Mouse (Mus musculus) MEL (cell line): ENCODE data around the gene Klhl12. TPM values are rescaled to one million over a fixed set of nuclear protein-coding genes. Genes with fewer than 3 reads are reported as not detected.
A peak's percentile ranks its signal among the peaks of the same experiment; 100 is the strongest.

ENCODE experiments used
- DNase-seq: peaks from one replicate; pipeline ENCODE4 v3.0.0; 2011; ENCODE audit warnings: low read depth, low spot score
- H3K27ac ChIP-seq: 2 replicates; pipeline ENCODE4 v1.5.1; 2012; ENCODE audit warnings: low read depth, mild to moderate bottlenecking, control low read depth, low read length, moderate library complexity; ENCODE audit not compliant: control insufficient read depth
- H3K27me3 ChIP-seq, 2 experiments: fragments of 150-350 bp in 1 of 2; sonication (generic) in 1 of 2; 2 replicates each; pipeline ENCODE4 v1.6.1; 2012; ENCODE audit warnings: low read length in 2 of 2, mild to moderate bottlenecking in 2 of 2, improper control_type of control experiment in 1 of 2, moderate library complexity in 1 of 2; ENCODE audit not compliant: insufficient read depth in 2 of 2, control insufficient read depth in 1 of 2
- H3K36me3 ChIP-seq, 2 experiments: 2 replicates each; pipeline ENCODE4 v1.6.1; 2012 to 2014; ENCODE audit warnings: low read length in 2 of 2, improper control_type of control experiment in 1 of 2, inconsistent platforms in 1 of 2, mild to moderate bottlenecking in 1 of 2; ENCODE audit not compliant: insufficient read depth in 2 of 2, control insufficient read depth in 1 of 2
- H3K4me1 ChIP-seq, 2 experiments: fragments of 150-350 bp in 1 of 2; sonication (generic) in 1 of 2; 2 replicates each; pipeline ENCODE4 v1.6.1; 2012; ENCODE audit warnings: low read length in 2 of 2, improper control_type of control experiment in 1 of 2, mild to moderate bottlenecking in 1 of 2; ENCODE audit not compliant: insufficient read depth in 2 of 2, control insufficient read depth in 1 of 2
- H3K4me3 ChIP-seq, 2 experiments: fragments of 150-350 bp in 1 of 2; sonication (generic) in 1 of 2; 2 replicates each; pipeline ENCODE4 v1.5.1; 2012; ENCODE audit warnings: low read depth in 2 of 2, low read length in 2 of 2, mild to moderate bottlenecking in 2 of 2, moderate library complexity in 2 of 2, control low read depth in 1 of 2, improper control_type of control experiment in 1 of 2; ENCODE audit not compliant: control insufficient read depth in 1 of 2, insufficient read depth in 1 of 2
- H3K79me2 ChIP-seq: 2 replicates; pipeline ENCODE4 v1.6.1; 2012; ENCODE audit warnings: mild to moderate bottlenecking, low read length, moderate library complexity; ENCODE audit not compliant: control insufficient read depth, poor library complexity, insufficient read depth
- H3K9ac ChIP-seq: 2 replicates; pipeline ENCODE4 v1.6.1; 2012; ENCODE audit warnings: low read depth, mild to moderate bottlenecking, control low read depth, low read length, moderate library complexity; ENCODE audit not compliant: control insufficient read depth, poor library complexity, severe bottlenecking
- H3K9me3 ChIP-seq: fragments of 150-350 bp; sonication (generic); replicated peaks from 2 replicates; pipeline ENCODE4 v1.6.1; 2012; ENCODE audit warnings: mild to moderate bottlenecking, low read length, improper control_type of control experiment, moderate library complexity; ENCODE audit not compliant: insufficient read depth
- BHLHE40 ChIP-seq: IDR thresholded peaks from 2 replicates; pipeline ENCODE4 v1.6.1; 2012; ENCODE audit warnings: low read depth, mild to moderate bottlenecking, inconsistent platforms, low read length, improper control_type of control experiment, borderline replicate concordance
- CTCF ChIP-seq, 3 experiments: IDR thresholded peaks in 2 of 3; conservative IDR thresholded peaks in 1 of 3; 2 replicates each; pipeline ENCODE4 v1.5.1; 2011 to 2012; ENCODE audit warnings: low read length in 3 of 3, low read depth in 2 of 3, mild to moderate bottlenecking in 2 of 3, improper control_type of control experiment in 1 of 3, inconsistent platforms in 1 of 3, mixed read lengths in 1 of 3, moderate library complexity in 1 of 3; ENCODE audit not compliant: control insufficient read depth in 1 of 3, insufficient read depth in 1 of 3, poor library complexity in 1 of 3, severe bottlenecking in 1 of 3
- MAZ ChIP-seq: IDR thresholded peaks from 2 replicates; pipeline ENCODE4 v1.6.1; 2012; ENCODE audit warnings: low read depth, mild to moderate bottlenecking, inconsistent platforms, low read length, improper control_type of control experiment
- NRF1 ChIP-seq: IDR thresholded peaks from 2 replicates; pipeline ENCODE4 v1.6.1; 2014; ENCODE audit warnings: low read depth, mild to moderate bottlenecking, inconsistent platforms, low read length, improper control_type of control experiment, moderate library complexity; ENCODE audit not compliant: poor library complexity, insufficient read depth, severe bottlenecking
- POLR2AphosphoS2 ChIP-seq: IDR thresholded peaks from 2 replicates; pipeline ENCODE4 v1.6.1; 2011; ENCODE audit warnings: low read length, improper control_type of control experiment
- POLR2AphosphoS5 ChIP-seq: IDR thresholded peaks from 2 replicates; pipeline ENCODE4 v1.6.1; 2012; ENCODE audit warnings: low read depth, borderline replicate concordance, mild to moderate bottlenecking, inconsistent platforms, low read length, moderate library complexity, mixed read lengths
- RAD21 ChIP-seq: IDR thresholded peaks from 2 replicates; pipeline ENCODE4 v1.6.1; 2011; ENCODE audit warnings: mild to moderate bottlenecking, low read depth, low read length, improper control_type of control experiment
- TBP ChIP-seq: IDR thresholded peaks from 2 replicates; pipeline ENCODE4 v1.8.0; 2011; ENCODE audit warnings: low read depth, low read length, improper control_type of control experiment
- USF1 ChIP-seq: IDR thresholded peaks from 2 replicates; pipeline ENCODE4 v1.6.1; 2014; ENCODE audit warnings: low read depth, mild to moderate bottlenecking, inconsistent platforms, low read length, improper control_type of control experiment, moderate library complexity
- ZC3H11A ChIP-seq: IDR thresholded peaks from 2 replicates; pipeline ENCODE4 v1.6.1; 2012; ENCODE audit warnings: low read depth, mild to moderate bottlenecking, inconsistent platforms, low read length, improper control_type of control experiment
- polyA plus RNA-seq, 2 experiments: library from polyadenylated mRNA; stranded (reverse) in 1 of 2; unstranded in 1 of 2; fragments of >175 nt in 1 of 2; fragments of >200 nt in 1 of 2; gene quantifications; 2 replicates each; pipeline versions ENCODE4 v1.2.1 to v1.2.4; 2012; ENCODE audit warnings: low replicate concordance in 2 of 2, low read depth in 1 of 2; ENCODE audit not compliant: insufficient read length in 2 of 2, insufficient read depth in 1 of 2, missing spikeins in 1 of 2
- total RNA-seq: library from RNA; depleted of rRNA; stranded (reverse); fragments of 300-350 nt; gene quantifications from 2 replicates; pipeline ENCODE4 v1.2.3, GENCODE M21; 2012

Klhl12 gene
- total and polyA plus RNA-seq, 3 experiments = 20.8 to 26.4 TPM; not detected in 1

- H3K9me3 ChIP-seq = no peaks in the 10 kb centered on the region
- H3K4me3 ChIP-seq = no peak overlapping the region
- peak; percentile 48 for DNase-seq
- H3K36me3 ChIP-seq = peaks cover 30 to 33% of the 10 kb centered on the region in 2 experiments
- H3K27ac ChIP-seq = no peak overlapping the region
- H3K4me1 ChIP-seq = peaks cover 3 to 21% of the 10 kb centered on the region in 2 experiments; a peak in 3 of 4 replicates
- peaks cover 23% of the 10 kb centered on the region for H3K79me2 ChIP-seq
- TF ChIP-seq ZC3H11A = 0 out of 2 replicates have a peak, but pooled peaks have one; percentile 17
- TF ChIP-seq USF1 = no peak
- peak in 2 of 3 experiments; percentile 21 to 47; a peak in 3 of 6 replicates for TF ChIP-seq CTCF (IDR thresholded peaks at IDR 0.05 in 2 of 3, conservative IDR thresholded peaks at IDR 0.05 in 1 of 3; ENCODE audit: control insufficient read depth in 1 of 3, insufficient read depth in 1 of 3, low read depth in 2 of 3, low read length in 3 of 3, poor library complexity in 1 of 3, severe bottlenecking in 1 of 3)
- TF ChIP-seq NRF1 = no peak
- no peak for TF ChIP-seq MAZ
- TF ChIP-seq RAD21 = peak; percentile 56
- H3K27me3 ChIP-seq = no peaks in the 10 kb centered on the region
- no peak overlapping the region for H3K9ac ChIP-seq
These were observed 43.4 kb upstream of the Klhl12 start for GRCm38 (mm10) chr1:134411706-134412629.

GRCm38 (mm10) chr1:134414038-134414437 lies 41.3 kb upstream of the Klhl12 start:
- H3K36me3 ChIP-seq = peaks cover 14 to 31% of the 10 kb centered on the region in 2 experiments
- H3K79me2 ChIP-seq = peaks cover 22% of the 10 kb centered on the region
- no peaks in the 10 kb centered on the region for H3K9me3 ChIP-seq
- no peak for TF ChIP-seq BHLHE40
- TF ChIP-seq TBP = peak; percentile 55; the same call in 1 of the 2 replicates
- peaks cover 12 to 24% of the 10 kb centered on the region in 2 experiments for H3K4me1 ChIP-seq
- H3K4me3 ChIP-seq = no peak overlapping the region; a peak in 1 of 4 replicates
- H3K27me3 ChIP-seq = no peaks in the 10 kb centered on the region
- DNase-seq = no peak
- H3K27ac ChIP-seq = no peak overlapping the region; the same call in 1 of the 2 replicates
- H3K9ac ChIP-seq = no peak overlapping the region; the same call in 1 of the 2 replicates

GRCm38 (mm10) chr1:134414501-134415167 lies 40.7 kb upstream of the Klhl12 start:
- peak; percentile 50 for DNase-seq
- H3K4me3 ChIP-seq = peak overlapping the region; percentile 58 to 69
- peaks cover 28% of the 10 kb centered on the region for H3K79me2 ChIP-seq
- H3K27ac ChIP-seq = peak overlapping the region; percentile 68
- H3K27me3 ChIP-seq = no peaks in the 10 kb centered on the region
- H3K9me3 ChIP-seq = no peaks in the 10 kb centered on the region
- peak; percentile 59 for TF ChIP-seq USF1
- TF ChIP-seq POLR2AphosphoS5 = no peak
- TF ChIP-seq POLR2AphosphoS2 = peak; percentile 36
- H3K4me1 ChIP-seq = peaks cover 18 to 30% of the 10 kb centered on the region in 2 experiments
- H3K9ac ChIP-seq = peak overlapping the region; percentile 73
- H3K36me3 ChIP-seq = peaks cover 11 to 37% of the 10 kb centered on the region in 2 experiments
